Mouse (Mus musculus) CH12.LX (cell line): Measurements from ENCODE around the gene Nnat. TPM values are rescaled to one million over a fixed set of nuclear protein-coding genes. Genes with fewer than 3 reads are reported as not detected.

ENCODE experiments used
- DNase-seq: peaks from one replicate; pipeline ENCODE4 v3.0.0-alpha.2; 2013; ENCODE audit errors: extremely low read depth
- H3K27ac ChIP-seq: 2 replicates; pipeline ENCODE4 v1.5.1; 2012; ENCODE audit warnings: low read depth, mild to moderate bottlenecking, control low read depth, moderate library complexity; ENCODE audit not compliant: insufficient read depth
- H3K27me3 ChIP-seq: replicated peaks from 2 replicates; pipeline ENCODE3; 2012; ENCODE audit warnings: inconsistent platforms
- H3K36me3 ChIP-seq, 2 experiments: replicated peaks in 1 of 2; 2 replicates each; pipeline versions ENCODE3 to v1.6.1; 2012; ENCODE audit warnings: inconsistent platforms in 1 of 2, low read length in 1 of 2, mild to moderate bottlenecking in 1 of 2, mixed read lengths in 1 of 2, moderate library complexity in 1 of 2; ENCODE audit not compliant: control insufficient read depth in 1 of 2, insufficient read depth in 1 of 2
- H3K4me1 ChIP-seq, 2 experiments: 2 replicates each; pipeline ENCODE4 v1.6.1; 2012; ENCODE audit warnings: inconsistent platforms in 1 of 2, moderate library complexity in 1 of 2; ENCODE audit not compliant: insufficient read depth in 2 of 2, control insufficient read depth in 1 of 2
- H3K4me2 ChIP-seq: 2 replicates; pipeline ENCODE4 v1.6.1; 2012; ENCODE audit warnings: low read depth, mild to moderate bottlenecking, control low read depth; ENCODE audit not compliant: poor library complexity, insufficient read depth, severe bottlenecking
- H3K4me3 ChIP-seq, 3 experiments: fragments of 150-350 bp in 1 of 3; sonication (generic) in 1 of 3; replicated peaks in 1 of 3; 2 replicates each; pipeline versions ENCODE3 to v1.5.1; 2011 to 2012; ENCODE audit warnings: low read depth in 2 of 3, low read length in 2 of 3, mild to moderate bottlenecking in 2 of 3, moderate library complexity in 2 of 3, control low read depth in 1 of 3, improper control_type of control experiment in 1 of 3, inconsistent platforms in 1 of 3, mixed read lengths in 1 of 3; ENCODE audit not compliant: poor library complexity in 1 of 3
- H3K79me2 ChIP-seq: replicated peaks from 2 replicates; pipeline ENCODE4 v1.6.1; 2012; ENCODE audit warnings: mild to moderate bottlenecking, moderate library complexity; ENCODE audit not compliant: control insufficient read depth, poor library complexity, insufficient read depth, severe bottlenecking; ENCODE audit errors: extremely low read depth
- H3K9ac ChIP-seq: 2 replicates; pipeline ENCODE4 v1.6.1; 2012; ENCODE audit warnings: low read depth, mild to moderate bottlenecking, control low read depth, moderate library complexity; ENCODE audit not compliant: insufficient read depth
- H3K9me3 ChIP-seq: replicated peaks from 2 replicates; pipeline ENCODE3; 2012; ENCODE audit warnings: low read length, inconsistent platforms, mixed read lengths
- CHD2 ChIP-seq: IDR thresholded peaks from 2 replicates; pipeline ENCODE4 v1.6.1; 2011; ENCODE audit warnings: low read length, improper control_type of control experiment
- CTCF ChIP-seq, 2 experiments: IDR thresholded peaks in 1 of 2; conservative IDR thresholded peaks in 1 of 2; 2 replicates each; pipeline ENCODE4 v1.5.1; 2011 to 2012; ENCODE audit warnings: low read depth in 2 of 2, low read length in 2 of 2, improper control_type of control experiment in 1 of 2, inconsistent platforms in 1 of 2, mild to moderate bottlenecking in 1 of 2, moderate library complexity in 1 of 2
- E2F4 ChIP-seq: IDR thresholded peaks from 2 replicates; pipeline ENCODE4 v1.6.1; 2011; ENCODE audit warnings: low read depth, low read length, improper control_type of control experiment; ENCODE audit not compliant: insufficient replicate concordance
- ETS1 ChIP-seq: conservative IDR thresholded peaks from 2 replicates; pipeline ENCODE4 v1.6.1; 2012; ENCODE audit warnings: low read depth, mild to moderate bottlenecking, inconsistent platforms, low read length, improper control_type of control experiment, moderate library complexity
- GABPA ChIP-seq: IDR thresholded peaks from 2 replicates; pipeline ENCODE4 v1.6.1; 2012; ENCODE audit warnings: low read depth, low read length, improper control_type of control experiment, inconsistent platforms; ENCODE audit not compliant: insufficient replicate concordance
- HCFC1 ChIP-seq: IDR thresholded peaks from 2 replicates; pipeline ENCODE4 v1.6.1; 2012; ENCODE audit warnings: low read depth, mild to moderate bottlenecking, inconsistent platforms, low read length, improper control_type of control experiment
- IRF4 ChIP-seq: IDR thresholded peaks from 2 replicates; pipeline ENCODE4 v1.6.1; 2014; ENCODE audit warnings: low read depth, mild to moderate bottlenecking, inconsistent platforms, low read length, improper control_type of control experiment
- JUN ChIP-seq: IDR thresholded peaks from 2 replicates; pipeline ENCODE4 v1.6.1; 2011; ENCODE audit warnings: low read depth, mild to moderate bottlenecking, low read length, improper control_type of control experiment, moderate library complexity; ENCODE audit not compliant: insufficient read depth
- MAFK ChIP-seq: IDR thresholded peaks from 2 replicates; pipeline ENCODE4 v1.6.1; 2011; ENCODE audit warnings: low read length, improper control_type of control experiment; ENCODE audit not compliant: insufficient replicate concordance
- MAZ ChIP-seq: IDR thresholded peaks from 2 replicates; pipeline ENCODE4 v1.6.1; 2012; ENCODE audit warnings: low read depth, mild to moderate bottlenecking, inconsistent platforms, low read length, improper control_type of control experiment, moderate library complexity
- MEF2A ChIP-seq: IDR thresholded peaks from 2 replicates; pipeline ENCODE4 v1.6.1; 2014; ENCODE audit warnings: low read depth, mild to moderate bottlenecking, inconsistent platforms, low read length, improper control_type of control experiment, borderline replicate concordance
- MYC ChIP-seq: IDR thresholded peaks from 2 replicates; pipeline ENCODE4 v1.6.1; 2011; ENCODE audit warnings: low read depth, mild to moderate bottlenecking, improper control_type of control experiment, low read length
- NELFE ChIP-seq: IDR thresholded peaks from 2 replicates; pipeline ENCODE4 v1.6.1; 2011; ENCODE audit warnings: low read depth, low read length, improper control_type of control experiment
- NRF1 ChIP-seq: IDR thresholded peaks from 2 replicates; pipeline ENCODE4 v1.6.1; 2014; ENCODE audit warnings: low read depth, mild to moderate bottlenecking, inconsistent platforms, low read length, improper control_type of control experiment, moderate library complexity
- RAD21 ChIP-seq: IDR thresholded peaks from 2 replicates; pipeline ENCODE4 v1.6.1; 2011; ENCODE audit warnings: low read depth, mild to moderate bottlenecking, low read length, improper control_type of control experiment, moderate library complexity
- RCOR1 ChIP-seq: conservative IDR thresholded peaks from 2 replicates; pipeline ENCODE4 v1.6.1; 2012; ENCODE audit warnings: low read depth, mild to moderate bottlenecking, inconsistent platforms, low read length, improper control_type of control experiment
- TCF12 ChIP-seq: IDR thresholded peaks from 2 replicates; pipeline ENCODE4 v1.6.1; 2014; ENCODE audit warnings: low read depth, mild to moderate bottlenecking, inconsistent platforms, low read length, improper control_type of control experiment
- UBTF ChIP-seq: IDR thresholded peaks from 2 replicates; pipeline ENCODE4 v1.6.1; 2012; ENCODE audit warnings: low read depth, mild to moderate bottlenecking, inconsistent platforms, low read length, improper control_type of control experiment, moderate library complexity
- USF1 ChIP-seq: IDR thresholded peaks from 2 replicates; pipeline ENCODE4 v1.6.1; 2014; ENCODE audit warnings: low read depth, mild to moderate bottlenecking, inconsistent platforms, low read length, improper control_type of control experiment
- ZC3H11A ChIP-seq: IDR thresholded peaks from 2 replicates; pipeline ENCODE4 v1.6.1; 2012; ENCODE audit warnings: low read depth, mild to moderate bottlenecking, inconsistent platforms, low read length, improper control_type of control experiment
- ZKSCAN1 ChIP-seq: IDR thresholded peaks from 2 replicates; pipeline ENCODE4 v1.6.1; 2012; ENCODE audit warnings: low read depth, inconsistent platforms, low read length, improper control_type of control experiment, borderline replicate concordance
- ZNF384 ChIP-seq: IDR thresholded peaks from 2 replicates; pipeline ENCODE4 v1.6.1; 2012; ENCODE audit warnings: low read depth, low read length, improper control_type of control experiment, inconsistent platforms
- dilution Hi-C: fragments of 300-500 bp; cut with MboI; formaldehyde crosslinking; loops from 2 replicates; pipeline ENCODE4 v1.14.3; 2020; ENCODE audit warnings: low sequenced_read_pairs; ENCODE audit not compliant: extremely low pct_unique_long_range_greater_than_20kb, extremely low pct_ligation_motif_present
- in situ Hi-C: fragments of 300-500 bp; cut with MboI; formaldehyde crosslinking; loops from 3 replicates; pipeline ENCODE4 v1.14.3; 2019; ENCODE audit warnings: low sequenced_read_pairs, low pct_ligation_motif_present, low pct_unique_long_range_greater_than_20kb, mixed read lengths
- polyA plus RNA-seq: library from polyadenylated mRNA; unstranded; fragments of >175 nt; gene quantifications from 2 replicates; pipeline ENCODE4 v1.2.1, GENCODE M21; 2012; ENCODE audit warnings: low read depth; ENCODE audit not compliant: insufficient read length
- total RNA-seq, 2 experiments: library from RNA; depleted of rRNA; stranded (reverse); fragments of 300-350 nt in 1 of 2; fragments of >200 nt in 1 of 2; gene quantifications; 2 replicates each; pipeline ENCODE4 v1.2.3; 2012 to 2014

Nnat gene
- total and polyA plus RNA-seq, 3 experiments, result 0.76 to 0.84 TPM; not detected in 1

GRCm38 (mm10) chr2:157558051-157558450 lies 1.8 kb upstream of the Nnat start:
- no peak for DNase-seq
- H3K79me2 ChIP-seq, result peaks cover 9% of the 10 kb centered on the region
- dilution Hi-C loops, result no loop called here
- no peak overlapping the region for H3K4me3 ChIP-seq
- peaks cover 17% of the 10 kb centered on the region for H3K9me3 ChIP-seq
- H3K4me1 ChIP-seq, result peaks cover 0 to 10% of the 10 kb centered on the region in 2 experiments; a peak in 2 of 4 replicates
- no peaks in the 10 kb centered on the region for H3K27me3 ChIP-seq
- peaks cover 15 to 76% of the 10 kb centered on the region in 2 experiments for H3K36me3 ChIP-seq
- H3K4me2 ChIP-seq, result no peak overlapping the region
- H3K9ac ChIP-seq, result no peak overlapping the region
- H3K27ac ChIP-seq, result no peak overlapping the region
- TF ChIP-seq UBTF (no peak), ZKSCAN1 (no peak), MYC (no peak), ETS1 (no peak), ZC3H11A (no peak), MEF2A (no peak), USF1 (no peak)
- TF ChIP-seq, all 38 proteins: peak for 0
- in situ Hi-C loops, result loop anchor here (25.0 kb wide), 1 partner anchor 421 kb away; the partner anchor contains the start of gene Samhd1

GRCm38 (mm10) chr2:157558520-157558919 lies 1.4 kb upstream of the Nnat start:
- Histone ChIP-seq H3K4me2 (no peak overlapping the region), H3K36me3 (peaks cover 15 to 72% of the 10 kb centered on the region in 2 experiments), H3K79me2 (peaks cover 9% of the 10 kb centered on the region), H3K4me1 (peaks cover 0 to 15% of the 10 kb centered on the region in 2 experiments; a peak in 2 of 4 replicates), H3K9me3 (peaks cover 17% of the 10 kb centered on the region), H3K4me3 (no peak overlapping the region), H3K27me3 (no peaks in the 10 kb centered on the region), H3K9ac (no peak overlapping the region), H3K27ac (no peak overlapping the region)
- in situ Hi-C loops (loop anchor here (25.0 kb wide), 1 partner anchor 421 kb away; the partner anchor contains the start of gene Samhd1), dilution Hi-C loops (no loop called here)
- TF ChIP-seq JUN (no peak), MAZ (no peak), UBTF (no peak), HCFC1 (no peak), RCOR1 (no peak), CTCF (conservative IDR thresholded peaks at IDR 0.05 in 1 of 2, IDR thresholded peaks at IDR 0.05 in 1 of 2; ENCODE audit: low read depth in 2 of 2, low read length in 2 of 2) (no peak), IRF4 (no peak), E2F4 (no peak), GABPA (no peak), MYC (no peak), ZNF384 (no peak), TCF12 (no peak), NRF1 (no peak), NELFE (no peak), RAD21 (no peak), MAFK (no peak), MEF2A (no peak), CHD2 (no peak)
- DNase-seq, result no peak
